Mouse (Mus musculus): ENCODE data around the gene Tnfsf14. TPM values are rescaled to one million over a fixed set of nuclear protein-coding genes. Genes with fewer than 3 reads are reported as not detected.
A peak's percentile ranks its signal among the peaks of the same experiment; 100 is the strongest.

Gene Tnfsf14
- polyA plus RNA-seq (2012; rRNA removed): 1.8 and 1.9 TPM in 2 replicates

DNA sequence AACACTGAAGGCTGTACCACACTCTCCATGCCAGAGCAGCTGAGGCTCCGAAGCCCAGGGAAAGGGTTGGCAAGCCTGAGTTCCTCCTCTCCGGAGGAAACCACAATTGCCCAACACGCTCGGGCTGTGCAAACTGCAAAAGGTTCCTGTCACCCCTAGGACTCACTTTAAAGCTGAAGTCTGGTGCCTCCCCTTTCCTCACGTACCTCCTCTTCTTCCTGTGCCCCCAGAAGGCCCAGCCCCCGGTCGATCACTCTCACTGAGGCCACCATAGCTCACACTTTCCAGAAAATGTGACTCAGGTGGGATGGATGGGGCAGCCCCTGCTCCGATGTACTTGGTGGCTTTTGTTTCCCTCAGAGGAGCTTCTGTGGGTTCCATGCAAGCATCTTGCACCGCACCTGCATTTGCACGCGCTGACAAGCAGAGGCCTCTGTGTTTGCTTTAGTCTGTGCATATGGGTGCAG, at the start of gene Tnfsf14:
TSS of gene Tnfsf14 (minus strand) at position 137 of the 467 bp plus-strand sequence.
- peak; percentile 17 for DNase-seq
- WGBS: 54% methylated on average over 11 of the region's 11 CpGs
- TF ChIP-seq CTCF (IDR thresholded peaks at IDR 0.05; ENCODE audit: insufficient read depth, low read length): no peak
- no peak for TF ChIP-seq POLR2A (IDR thresholded peaks at IDR 0.05; ENCODE audit: borderline replicate concordance, extremely low read depth, low read depth, low read length)
- no peak within 1 kb of the TSS for H3K4me3 ChIP-seq (replicated peaks; ENCODE audit: extremely low read depth, low read depth, low read length)
- no peaks in the 10 kb centered on the region for H3K4me1 ChIP-seq (ENCODE audit: control insufficient read depth, insufficient read depth, low read length)

GRCm38 (mm10) chr17:57237181-57237580, 43.2 kb upstream of the Tnfsf14 start:
- no peak for TF ChIP-seq POLR2A (IDR thresholded peaks at IDR 0.05; ENCODE audit: borderline replicate concordance, extremely low read depth, low read depth, low read length)
- no peak for TF ChIP-seq CTCF (IDR thresholded peaks at IDR 0.05; ENCODE audit: insufficient read depth, low read length)
- Histone ChIP-seq H3K4me1 (ENCODE audit: control insufficient read depth, insufficient read depth, low read length) (0 out of 2 replicates have a peak, but pooled peaks cover under 1% of the 10 kb centered on the region), H3K4me3 (replicated peaks; ENCODE audit: extremely low read depth, low read depth, low read length) (no peak overlapping the region)
- WGBS: 96% methylated on average over 9 of the region's 9 CpGs
- DNase-seq: no peak

- no peak overlapping the region for H3K4me3 ChIP-seq (replicated peaks; ENCODE audit: extremely low read depth, low read depth, low read length)
- no peak for TF ChIP-seq POLR2A (IDR thresholded peaks at IDR 0.05; ENCODE audit: borderline replicate concordance, extremely low read depth, low read depth, low read length)
- TF ChIP-seq CTCF (IDR thresholded peaks at IDR 0.05; ENCODE audit: insufficient read depth, low read length): no peak
- 0 out of 2 replicates have a peak, but pooled peaks cover 2% of the 10 kb centered on the region for H3K4me1 ChIP-seq (ENCODE audit: control insufficient read depth, insufficient read depth, low read length)
- DNase-seq: no peak
- WGBS: 95% methylated on average over 5 of the region's 5 CpGs
Observed at GRCm38 (mm10) chr17:57235803-57236202, 41.8 kb upstream of the Tnfsf14 start.

DNA sequence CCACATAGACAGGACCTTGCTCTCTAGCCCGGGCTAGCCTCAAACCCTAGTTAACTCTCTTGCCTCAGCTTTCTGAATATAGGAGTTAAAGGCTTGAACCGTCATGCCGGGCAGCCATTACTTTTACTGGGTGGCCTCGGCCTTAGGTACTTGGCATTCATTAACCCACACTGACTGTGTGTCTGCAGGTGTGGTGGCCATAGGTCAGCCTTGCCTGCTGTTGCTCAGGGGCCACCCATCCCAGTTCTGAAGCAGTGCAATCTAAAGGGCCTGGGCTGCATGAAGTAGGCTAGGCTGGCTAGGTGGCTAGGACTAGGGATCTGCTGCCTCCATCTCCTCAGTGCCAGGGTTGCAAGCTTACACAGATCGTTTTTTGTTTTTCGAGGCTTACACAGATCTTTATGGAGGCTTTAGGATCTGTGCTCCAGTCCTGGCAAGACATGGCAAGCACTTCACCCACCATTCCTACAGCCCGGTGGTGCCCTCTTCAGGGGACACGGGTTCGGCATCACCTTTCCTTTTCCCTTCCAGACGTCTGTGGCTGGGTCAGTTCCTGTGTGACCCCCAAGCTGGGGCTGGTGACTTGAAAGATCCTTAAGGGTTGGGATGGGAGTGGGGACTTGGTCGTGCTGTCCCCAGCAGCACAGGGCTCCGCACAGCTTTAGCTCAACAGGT, 40.4 kb upstream of the Tnfsf14 start:
- no peak for DNase-seq

DNA sequence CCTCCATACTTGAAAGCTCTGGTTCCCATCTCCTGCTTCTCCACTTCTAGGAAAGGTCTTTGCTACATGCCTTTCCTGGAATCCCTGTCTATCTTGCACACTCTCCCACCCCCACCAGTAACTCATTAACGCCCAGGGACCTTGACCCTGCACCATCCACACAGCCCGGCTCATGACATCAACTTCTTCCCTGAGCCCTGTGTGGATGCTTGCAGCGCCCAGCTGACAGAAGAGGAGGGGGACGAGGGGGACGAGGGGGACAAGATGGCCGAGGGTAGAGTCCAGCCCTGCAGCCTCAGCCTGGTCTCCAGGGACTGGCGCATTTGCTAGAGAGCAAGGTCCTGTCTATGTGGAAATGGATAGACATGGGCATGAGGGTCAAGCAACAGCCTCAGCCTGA, 39.1 kb upstream of the Tnfsf14 start:
- DNase-seq: no peak
- 0 out of 2 replicates have a peak, but pooled peaks have one; percentile 3 for TF ChIP-seq POLR2A (IDR thresholded peaks at IDR 0.05; ENCODE audit: borderline replicate concordance, extremely low read depth, low read depth, low read length)
- TF ChIP-seq CTCF (IDR thresholded peaks at IDR 0.05; ENCODE audit: insufficient read depth, low read length): no peak
- H3K4me3 ChIP-seq (replicated peaks; ENCODE audit: extremely low read depth, low read depth, low read length): no peak overlapping the region
- 32% methylated on average over 7 of the region's 7 CpGs for WGBS
- H3K4me1 ChIP-seq (ENCODE audit: control insufficient read depth, insufficient read depth, low read length): peaks cover 12% of the 10 kb centered on the region

More for the DNA sequence above, 40.4 kb upstream of the Tnfsf14 start:
- Histone ChIP-seq H3K4me3 (replicated peaks; ENCODE audit: extremely low read depth, low read depth, low read length) (no peak overlapping the region), H3K4me1 (ENCODE audit: control insufficient read depth, insufficient read depth, low read length) (peaks cover 8% of the 10 kb centered on the region)
- no peak for TF ChIP-seq POLR2A (IDR thresholded peaks at IDR 0.05; ENCODE audit: borderline replicate concordance, extremely low read depth, low read depth, low read length)
- TF ChIP-seq CTCF (IDR thresholded peaks at IDR 0.05; ENCODE audit: insufficient read depth, low read length): no peak
- 79% methylated on average over 12 of the region's 12 CpGs for WGBS

DNA sequence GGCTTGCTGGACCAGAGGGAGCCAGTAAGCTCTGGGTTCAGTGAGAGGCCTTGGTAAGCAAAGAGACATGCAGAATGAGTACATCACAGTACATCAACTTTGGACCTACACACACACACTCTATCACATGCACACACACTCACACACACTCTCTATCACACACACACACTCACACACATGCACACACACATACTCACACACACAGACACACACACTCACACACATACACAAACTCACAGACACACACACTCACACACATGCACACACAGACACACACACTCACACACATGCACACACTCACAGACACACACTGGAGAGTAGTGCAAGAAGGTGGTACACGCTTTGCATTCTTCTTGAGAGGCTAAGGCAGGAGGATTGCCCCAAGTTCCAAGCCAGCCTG, 38.2 kb upstream of the Tnfsf14 start:
- Histone ChIP-seq H3K4me3 (replicated peaks; ENCODE audit: extremely low read depth, low read depth, low read length) (no peak overlapping the region), H3K4me1 (ENCODE audit: control insufficient read depth, insufficient read depth, low read length) (peaks cover 12% of the 10 kb centered on the region)
- no peak for TF ChIP-seq POLR2A (IDR thresholded peaks at IDR 0.05; ENCODE audit: borderline replicate concordance, extremely low read depth, low read depth, low read length)
- no peak for TF ChIP-seq CTCF (IDR thresholded peaks at IDR 0.05; ENCODE audit: insufficient read depth, low read length)
- no peak for DNase-seq
- 89% methylated on average over 1 of the region's 1 CpGs for WGBS

DNA sequence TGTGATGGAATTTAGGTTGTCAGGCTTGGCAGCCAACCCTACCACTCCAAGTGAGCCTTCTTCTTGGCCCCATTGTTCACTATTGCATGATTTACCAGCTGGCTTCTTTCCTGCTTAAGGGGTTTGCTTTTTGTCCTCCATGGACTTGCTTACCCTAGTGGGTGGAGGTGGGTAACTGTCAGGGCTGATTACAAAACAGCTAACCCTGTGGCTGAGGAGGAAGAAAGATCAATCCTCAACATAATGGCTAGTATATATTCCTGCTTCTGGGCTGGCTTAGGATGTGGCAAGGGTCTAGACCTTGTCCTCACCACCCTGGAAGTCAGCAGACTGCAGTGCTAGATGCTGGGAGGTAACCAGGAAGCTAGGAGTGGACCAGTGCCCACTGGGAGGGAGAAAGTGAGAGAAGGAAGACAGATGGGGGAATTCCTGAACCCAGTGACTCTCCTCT, 37.4 kb upstream of the Tnfsf14 start:
- Histone ChIP-seq H3K4me3 (replicated peaks; ENCODE audit: extremely low read depth, low read depth, low read length) (no peak overlapping the region), H3K4me1 (ENCODE audit: control insufficient read depth, insufficient read depth, low read length) (peaks cover 12% of the 10 kb centered on the region)
- DNase-seq: peak; percentile 25
- TF ChIP-seq CTCF (IDR thresholded peaks at IDR 0.05; ENCODE audit: insufficient read depth, low read length): no peak
- TF ChIP-seq POLR2A (IDR thresholded peaks at IDR 0.05; ENCODE audit: borderline replicate concordance, extremely low read depth, low read depth, low read length): no peak

GRCm38 (mm10) chr17:57230728-57231125, 36.8 kb upstream of the Tnfsf14 start:
- WGBS: 25% methylated on average over 5 of the region's 6 CpGs
- DNase-seq: peak; percentile 42
- TF ChIP-seq POLR2A (IDR thresholded peaks at IDR 0.05; ENCODE audit: borderline replicate concordance, extremely low read depth, low read depth, low read length): no peak
- no peak for TF ChIP-seq CTCF (IDR thresholded peaks at IDR 0.05; ENCODE audit: insufficient read depth, low read length)
- H3K4me1 ChIP-seq (ENCODE audit: control insufficient read depth, insufficient read depth, low read length): peaks cover 12% of the 10 kb centered on the region
- H3K4me3 ChIP-seq (replicated peaks; ENCODE audit: extremely low read depth, low read depth, low read length): no peak overlapping the region

- peaks cover 12% of the 10 kb centered on the region for H3K4me1 ChIP-seq (ENCODE audit: control insufficient read depth, insufficient read depth, low read length)
- H3K4me3 ChIP-seq (replicated peaks; ENCODE audit: extremely low read depth, low read depth, low read length): no peak overlapping the region
- TF ChIP-seq CTCF (IDR thresholded peaks at IDR 0.05; ENCODE audit: insufficient read depth, low read length) (no peak), POLR2A (IDR thresholded peaks at IDR 0.05; ENCODE audit: borderline replicate concordance, extremely low read depth, low read depth, low read length) (no peak)
- no peak for DNase-seq
- 64% methylated on average over 15 of the region's 15 CpGs for WGBS
Observed at GRCm38 (mm10) chr17:57229851-57230727, 36.1 kb upstream of the Tnfsf14 start.

All from lung, adult 2 months (tissue).